Mouse (Mus musculus): ENCODE measurements at regions not wholly inside any gene's neighbourhood (a gene's known extent, or its start where the extent isn't known, plus 50 kb on each side); places are given as distances from the start of the nearest gene placed in this dataset.

- no peak for TF ChIP-seq EP300 (IDR thresholded peaks at IDR 0.05; ENCODE audit: low read depth)
- no peak for TF ChIP-seq CTCF (IDR thresholded peaks at IDR 0.05; ENCODE audit: low read depth)
These were observed 1003.1 kb downstream of the Serpinb8 start for GRCm38 (mm10) chr1:108592720-108593422.
